Mouse (Mus musculus) CH12.LX (cell line): ENCODE measurements at regions not wholly inside any gene's neighbourhood (a gene's known extent, or its start where the extent isn't known, plus 50 kb on each side); places are given as distances from the start of the nearest gene placed in this dataset.

Experiments used
- CTCF ChIP-seq, 2 experiments: IDR thresholded peaks in 1 of 2; conservative IDR thresholded peaks in 1 of 2; 2 replicates each; pipeline ENCODE4 v1.5.1; 2011 to 2012; ENCODE audit warnings: low read depth in 2 of 2, low read length in 2 of 2, improper control_type of control experiment in 1 of 2, inconsistent platforms in 1 of 2, mild to moderate bottlenecking in 1 of 2, moderate library complexity in 1 of 2
- EP300 ChIP-seq: IDR thresholded peaks from 2 replicates; pipeline ENCODE4 v1.6.1; 2011; ENCODE audit warnings: low read length, improper control_type of control experiment
- POLR2A ChIP-seq: IDR thresholded peaks from 2 replicates; pipeline ENCODE4 v1.6.1; 2011; ENCODE audit warnings: low read depth, mild to moderate bottlenecking, improper control_type of control experiment, low read length
- UBTF ChIP-seq: IDR thresholded peaks from 2 replicates; pipeline ENCODE4 v1.6.1; 2012; ENCODE audit warnings: low read depth, mild to moderate bottlenecking, inconsistent platforms, low read length, improper control_type of control experiment, moderate library complexity
- USF1 ChIP-seq: IDR thresholded peaks from 2 replicates; pipeline ENCODE4 v1.6.1; 2014; ENCODE audit warnings: low read depth, mild to moderate bottlenecking, inconsistent platforms, low read length, improper control_type of control experiment

DNA sequence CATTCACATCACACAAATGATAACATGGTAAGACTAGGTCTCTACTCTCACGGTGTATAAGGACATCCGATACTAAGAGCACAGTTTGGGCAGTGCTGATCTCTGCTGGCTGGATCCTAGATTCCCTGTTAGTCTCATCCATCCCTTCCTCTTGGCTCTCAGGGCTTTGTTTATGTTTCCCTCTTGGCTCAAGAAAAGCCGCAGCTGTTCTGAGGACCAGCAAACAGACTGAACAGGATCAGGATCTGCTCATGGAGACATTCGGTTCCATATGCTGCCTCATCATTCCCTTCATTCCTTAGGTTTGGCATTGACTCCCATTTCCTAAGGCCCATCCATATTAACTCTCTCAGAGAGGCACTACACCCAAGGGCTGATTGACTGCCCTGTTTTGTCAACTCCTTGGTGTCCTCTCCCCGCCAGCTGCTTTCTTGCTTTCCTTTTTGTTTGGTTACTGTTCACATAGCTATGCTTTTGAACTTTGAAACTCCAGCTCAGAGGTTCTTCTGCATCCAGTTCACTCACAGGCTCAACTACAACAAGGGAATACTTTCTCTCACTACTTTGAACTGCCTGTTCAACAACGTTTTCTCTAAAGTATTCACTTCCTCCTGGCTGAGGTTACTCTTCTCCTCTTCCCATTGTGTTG is 623.2 kb downstream of the Bckdhb start:
- no peak for TF ChIP-seq EP300
- TF ChIP-seq CTCF (conservative IDR thresholded peaks at IDR 0.05 in 1 of 2, IDR thresholded peaks at IDR 0.05 in 1 of 2; ENCODE audit: low read depth in 2 of 2, low read length in 2 of 2): no peak
- no peak for TF ChIP-seq USF1
- no peak for TF ChIP-seq POLR2A
- TF ChIP-seq UBTF: no peak
